Mouse (Mus musculus) small intestine, adult 2 months (tissue): ENCODE measurements around the gene Sc5d. TPM values are rescaled to one million over a fixed set of nuclear protein-coding genes. Genes with fewer than 3 reads are reported as not detected.
A peak's percentile ranks its signal among the peaks of the same experiment; 100 is the strongest.

Source experiments
- H3K27ac ChIP-seq: fragments of 200-500 bp; 2 replicates; pipeline ENCODE4 v1.5.1; 2012; ENCODE audit warnings: low read depth, low read length, control low read depth, inconsistent platforms; ENCODE audit not compliant: insufficient read depth
- H3K27me3 ChIP-seq: fragments of 200-500 bp; 2 replicates; pipeline ENCODE4 v1.6.1; 2012; ENCODE audit warnings: mild to moderate bottlenecking, moderate library complexity, low read length, inconsistent platforms; ENCODE audit not compliant: control insufficient read depth, insufficient read depth
- H3K36me3 ChIP-seq: fragments of 200-500 bp; 2 replicates; pipeline ENCODE4 v1.6.1; 2012; ENCODE audit warnings: mild to moderate bottlenecking, low read length, control low read depth, inconsistent platforms; ENCODE audit not compliant: control insufficient read depth, insufficient read depth
- H3K4me1 ChIP-seq: fragments of 200-500 bp; 2 replicates; pipeline ENCODE4 v1.6.1; 2012; ENCODE audit warnings: low read length, inconsistent platforms, mixed read lengths; ENCODE audit not compliant: control insufficient read depth, insufficient read depth, insufficient read length
- H3K4me3 ChIP-seq: fragments of 200-500 bp; 2 replicates; pipeline ENCODE4 v1.5.1; 2012; ENCODE audit warnings: low read depth, mild to moderate bottlenecking, control low read depth, inconsistent platforms, low read length, moderate library complexity
- CTCF ChIP-seq: fragments of 200-500 bp; IDR thresholded peaks from 2 replicates; pipeline ENCODE4 v1.5.1; 2012; ENCODE audit warnings: low read depth, mild to moderate bottlenecking, control low read depth, inconsistent platforms, low read length, moderate library complexity, mixed read lengths; ENCODE audit not compliant: insufficient replicate concordance, insufficient read length; ENCODE audit errors: extremely low read depth
- POLR2A ChIP-seq: fragments of 200-500 bp; IDR thresholded peaks from 2 replicates; pipeline ENCODE4 v1.6.1; 2012; ENCODE audit warnings: low read depth, mild to moderate bottlenecking, control low read depth, inconsistent platforms, low read length, moderate library complexity
- WGBS: fragments of 180-500 bp; shearing (Covaris S2); methylation state at CpG from one replicate; pipeline ENCODE4 v1.1.7; 2018; 5-methylcytosine and 5-hydroxymethylcytosine counted together
- polyA plus RNA-seq: library from polyadenylated mRNA; depleted of rRNA; stranded (reverse); fragments of >200 nt; gene quantifications from 2 replicates; pipeline ENCODE4 v1.2.3, GENCODE M21; 2012

Sc5d gene
- polyA plus RNA-seq, 1 experiment: 90.5 TPM

GRCm38 (mm10) chr9:42265309-42265708, 1.3 kb upstream of the Sc5d start:
- Histone ChIP-seq H3K36me3 (no peaks in the 10 kb centered on the region), H3K4me3 (no peak overlapping the region), H3K27me3 (no peaks in the 10 kb centered on the region), H3K27ac (no peak overlapping the region), H3K4me1 (peaks cover 7% of the 10 kb centered on the region; the same call in 1 of the 2 replicates)
- TF ChIP-seq CTCF (no peak), POLR2A (no peak)
- 75% methylated on average over 4 of the region's 4 CpGs for WGBS

- H3K27ac ChIP-seq: peak overlapping the region; percentile 57
- H3K36me3 ChIP-seq: peaks cover 9% of the 10 kb centered on the region
- peaks cover 10% of the 10 kb centered on the region; the same call in 1 of the 2 replicates for H3K4me1 ChIP-seq
- H3K4me3 ChIP-seq: peak overlapping the region; percentile 88
- no peak for TF ChIP-seq CTCF
- TF ChIP-seq POLR2A: no peak
- H3K27me3 ChIP-seq: no peaks in the 10 kb centered on the region
- WGBS: under 1% methylated on average over 18 of the region's 18 CpGs
Observed at GRCm38 (mm10) chr9:42263709-42264111, 346 bp downstream of the Sc5d start.

GRCm38 (mm10) chr9:42260481-42260880, 3.6 kb downstream of the Sc5d start:
- H3K4me1 ChIP-seq: peaks cover 10% of the 10 kb centered on the region; the same call in 1 of the 2 replicates
- 48% methylated on average over 5 of the region's 5 CpGs for WGBS
- peaks cover 39% of the 10 kb centered on the region for H3K36me3 ChIP-seq
- peak overlapping the region; percentile 80; the same call in 1 of the 2 replicates for H3K27ac ChIP-seq
- no peaks in the 10 kb centered on the region for H3K27me3 ChIP-seq
- H3K4me3 ChIP-seq: no peak overlapping the region
- TF ChIP-seq POLR2A: no peak
- no peak for TF ChIP-seq CTCF

GRCm38 (mm10) chr9:42249112-42249511, 14.9 kb downstream of the Sc5d start:
- H3K27me3 ChIP-seq: no peaks in the 10 kb centered on the region
- H3K4me1 ChIP-seq: peaks cover 20% of the 10 kb centered on the region
- peaks cover 9% of the 10 kb centered on the region; the same call in 1 of the 2 replicates for H3K36me3 ChIP-seq
- H3K4me3 ChIP-seq: no peak overlapping the region
- TF ChIP-seq CTCF (peak; percentile 37; the same call in 1 of the 2 replicates), POLR2A (no peak)
- H3K27ac ChIP-seq: peak overlapping the region; percentile 93
- WGBS: 13% methylated on average over 6 of the region's 6 CpGs

GRCm38 (mm10) chr9:42246688-42247087, 17.4 kb downstream of the Sc5d start:
- Histone ChIP-seq H3K4me3 (no peak overlapping the region), H3K27me3 (no peaks in the 10 kb centered on the region), H3K27ac (no peak overlapping the region), H3K4me1 (peaks cover 22% of the 10 kb centered on the region), H3K36me3 (0 out of 2 replicates have a peak, but pooled peaks cover 3% of the 10 kb centered on the region)
- no peak for TF ChIP-seq POLR2A
- no peak for TF ChIP-seq CTCF
- 69% methylated on average over 6 of the region's 6 CpGs for WGBS

- Histone ChIP-seq H3K27me3 (no peaks in the 10 kb centered on the region), H3K27ac (peak overlapping the region; percentile 95), H3K36me3 (no peaks in the 10 kb centered on the region), H3K4me3 (no peak overlapping the region), H3K4me1 (peaks cover 18% of the 10 kb centered on the region; the same call in 1 of the 2 replicates)
- TF ChIP-seq CTCF (no peak), POLR2A (no peak)
- 19% methylated on average over 5 of the region's 5 CpGs for WGBS
Observed at GRCm38 (mm10) chr9:42244173-42244572, 19.9 kb downstream of the Sc5d start.

- Histone ChIP-seq H3K4me3 (no peak overlapping the region), H3K27me3 (no peaks in the 10 kb centered on the region), H3K27ac (no peak overlapping the region), H3K4me1 (peaks cover 15% of the 10 kb centered on the region; the same call in 1 of the 2 replicates), H3K36me3 (no peaks in the 10 kb centered on the region)
- 62% methylated on average over 3 of the region's 3 CpGs for WGBS
- TF ChIP-seq POLR2A: no peak
- TF ChIP-seq CTCF: no peak; the same call in 1 of the 2 replicates
Observed at GRCm38 (mm10) chr9:42241021-42241420, 23.0 kb downstream of the Sc5d start.
